Mouse (Mus musculus) midbrain, embryonic 14.5 days (tissue): ENCODE results near the gene Gm21560. TPM values are rescaled to one million over a fixed set of nuclear protein-coding genes. Genes with fewer than 3 reads are reported as not detected.
"Not testable (repeated sequence)": the region's sequence is repeated elsewhere in the genome, so short reads cannot be mapped to it uniquely, and the experiment has no call there.

ENCODE experiments used
- ATAC-seq: fragments of 200-750 bp; cut with Nextera tagmentation; 2 replicates; pipeline ENCODE4 v1.8.0; 2017; ENCODE audit warnings: moderate number of reproducible peaks, moderate library complexity; ENCODE audit not compliant: low FRiP score, low TSS enrichment
- DNase-seq: peaks from one replicate; pipeline ENCODE4 v3.0.0-alpha.2; 2015
- H3K27ac ChIP-seq: fragments of 300-500 bp; sonication (generic); replicated peaks from 2 replicates; pipeline ENCODE4 v1.5.1; 2014; ENCODE audit warnings: mild to moderate bottlenecking, low read depth, low read length, moderate library complexity
- H3K27me3 ChIP-seq: fragments of 300-500 bp; sonication (generic); 2 replicates; pipeline ENCODE4 v1.6.1; 2014; ENCODE audit warnings: low read length, control low read depth, mixed read lengths; ENCODE audit not compliant: control insufficient read depth, insufficient read depth
- H3K36me3 ChIP-seq: fragments of 300-500 bp; sonication (generic); 2 replicates; pipeline ENCODE4 v1.6.1; 2014; ENCODE audit warnings: low read length, control low read depth; ENCODE audit not compliant: control insufficient read depth, insufficient read depth
- H3K4me1 ChIP-seq: fragments of 300-500 bp; sonication (generic); 2 replicates; pipeline ENCODE4 v1.6.1; 2014; ENCODE audit warnings: mild to moderate bottlenecking, antibody characterized with exemption, low read length, control low read depth; ENCODE audit not compliant: control insufficient read depth, insufficient read depth
- H3K4me2 ChIP-seq: fragments of 300-500 bp; sonication (generic); 2 replicates; pipeline ENCODE4 v1.6.1; 2014; ENCODE audit warnings: mild to moderate bottlenecking, low read length, moderate library complexity
- H3K4me3 ChIP-seq: fragments of 300-500 bp; sonication (generic); replicated peaks from 2 replicates; pipeline ENCODE4 v1.5.1; 2014; ENCODE audit warnings: low read depth, low read length
- H3K9ac ChIP-seq: fragments of 300-500 bp; sonication (generic); replicated peaks from 2 replicates; pipeline ENCODE4 v1.6.1; 2014; ENCODE audit warnings: mild to moderate bottlenecking, low read length, moderate library complexity
- H3K9me3 ChIP-seq: fragments of 300-500 bp; sonication (generic); 2 replicates; pipeline ENCODE4 v1.6.1; 2016; ENCODE audit warnings: low read length, control low read depth, mixed read lengths; ENCODE audit not compliant: control insufficient read depth
- WGBS: fragments of 180-500 bp; shearing (Covaris S2); extraction: QIAGEN DNeasy Blood & Tissue Kit; methylation state at CpG from one replicate; pipeline ENCODE4 v1.1.7; 2014; 5-methylcytosine and 5-hydroxymethylcytosine counted together
- polyA plus RNA-seq: library from polyadenylated mRNA; unstranded; fragments of >200 nt; fragmentation: Nextera tagmentation; extraction: Ambion mirVana; gene quantifications from 2 replicates; pipeline ENCODE4 v1.2.1, GENCODE M21; 2014

Gm21560 gene
- not detected in 2 replicates for polyA plus RNA-seq

GRCm38 (mm10) chr14:6219192-6219591, at the start of gene Gm21560:
TSS of gene Gm21560 (minus strand) at chr14:6219292.
- not testable (repeated sequence) for H3K9ac ChIP-seq, H3K27ac ChIP-seq, H3K4me3 ChIP-seq, H3K36me3 ChIP-seq, H3K4me1 ChIP-seq, ATAC-seq, H3K9me3 ChIP-seq, DNase-seq, H3K4me2 ChIP-seq, H3K27me3 ChIP-seq
- WGBS: 68% methylated on average over 1 of the region's 2 CpGs

- H3K27ac ChIP-seq, H3K4me3 ChIP-seq, DNase-seq, H3K36me3 ChIP-seq, H3K4me2 ChIP-seq, H3K4me1 ChIP-seq, H3K9ac ChIP-seq, ATAC-seq, H3K27me3 ChIP-seq, H3K9me3 ChIP-seq: not testable (repeated sequence)
- WGBS: 93% methylated on average over 5 of the region's 9 CpGs
These were observed 55.6 kb downstream of the Gm21560 start for GRCm38 (mm10) chr14:6163538-6163937.

GRCm38 (mm10) chr14:6161085-6161484, 58.0 kb downstream of the Gm21560 start:
- H3K9ac ChIP-seq, ATAC-seq, H3K27ac ChIP-seq, DNase-seq, H3K27me3 ChIP-seq, H3K9me3 ChIP-seq, H3K4me1 ChIP-seq, H3K36me3 ChIP-seq, H3K4me3 ChIP-seq, H3K4me2 ChIP-seq: not testable (repeated sequence)
- WGBS: 100% methylated on average over 1 of the region's 1 CpGs

Other genes with a start within 250 kb of the Gm21560 start
- gene Gm3453, start 240.2 kb downstream of the Gm21560 start, polyA plus RNA-seq: not detected in 2 replicates
- not detected in 2 replicates for gene Gm6337, start 161.0 kb downstream of the Gm21560 start, polyA plus RNA-seq
- gene Gm8206, start 125.3 kb downstream of the Gm21560 start, polyA plus RNA-seq: 7.0 and 7.1 TPM in 2 replicates
- gene Gm3468, start 110.6 kb downstream of the Gm21560 start, polyA plus RNA-seq: 5.6 and 6.3 TPM in 2 replicates
- gene Gm3476, start 93.5 kb downstream of the Gm21560 start, polyA plus RNA-seq: not detected in 2 replicates
- gene Gm3411, start 68.0 kb upstream of the Gm21560 start, polyA plus RNA-seq: 8.0 and 8.8 TPM in 2 replicates
- not detected in 2 replicates for gene Gm21103, start 85.6 kb upstream of the Gm21560 start, polyA plus RNA-seq
- not detected in 2 replicates for gene Gm3618, start 124.4 kb upstream of the Gm21560 start, polyA plus RNA-seq
- not detected in 2 replicates for gene Gm16440, start 171.0 kb upstream of the Gm21560 start, polyA plus RNA-seq
- 7.2 and 10.7 TPM in 2 replicates for gene Gm3591, start 193.2 kb upstream of the Gm21560 start, polyA plus RNA-seq
- gene Gm3594, start 225.3 kb upstream of the Gm21560 start, polyA plus RNA-seq: not detected in 2 replicates